Mouse (Mus musculus) stomach, embryonic 14.5 days (tissue): ENCODE data around the gene Cd55. TPM values are rescaled to one million over a fixed set of nuclear protein-coding genes. Genes with fewer than 3 reads are reported as not detected.

Source experiments
- ATAC-seq: fragments of 200-750 bp; cut with Nextera tagmentation; 2 replicates; pipeline ENCODE4 v1.8.0; 2017; ENCODE audit warnings: low read depth, moderate TSS enrichment; ENCODE audit not compliant: insufficient number of reproducible peaks, insufficient read depth, low FRiP score
- H3K27ac ChIP-seq: fragments of 300-500 bp; sonication (generic); 2 replicates; pipeline ENCODE4 v1.5.1; 2014; ENCODE audit warnings: mild to moderate bottlenecking, low read length, moderate library complexity, mixed read lengths
- H3K27me3 ChIP-seq: fragments of 300-500 bp; sonication (generic); 2 replicates; pipeline ENCODE4 v1.6.1; 2014; ENCODE audit warnings: low read length, control low read depth, mixed read lengths; ENCODE audit not compliant: control insufficient read depth, insufficient read depth
- H3K36me3 ChIP-seq: fragments of 300-500 bp; sonication (generic); 2 replicates; pipeline ENCODE4 v1.6.1; 2014; ENCODE audit warnings: mild to moderate bottlenecking, control low read depth, low read length, moderate library complexity, mixed read lengths; ENCODE audit not compliant: control insufficient read depth, insufficient read depth
- H3K4me1 ChIP-seq: fragments of 300-500 bp; sonication (generic); 2 replicates; pipeline ENCODE4 v1.6.1; 2014; ENCODE audit warnings: low read length, control low read depth, mixed read lengths; ENCODE audit not compliant: control insufficient read depth, insufficient read depth
- H3K4me2 ChIP-seq: fragments of 300-500 bp; sonication (generic); replicated peaks from 2 replicates; pipeline ENCODE4 v1.6.1; 2014; ENCODE audit warnings: low read depth, low read length, control low read depth
- H3K4me3 ChIP-seq: fragments of 300-500 bp; sonication (generic); 2 replicates; pipeline ENCODE4 v1.5.1; 2014; ENCODE audit warnings: low read depth, low read length, control low read depth
- H3K9ac ChIP-seq: fragments of 300-500 bp; sonication (generic); replicated peaks from 2 replicates; pipeline ENCODE4 v1.6.1; 2014; ENCODE audit warnings: low read depth, mild to moderate bottlenecking, control low read depth, low read length, moderate library complexity, mixed read lengths
- H3K9me3 ChIP-seq: fragments of 300-500 bp; sonication (generic); 2 replicates; pipeline ENCODE4 v1.6.1; 2016; ENCODE audit warnings: low read depth, low read length, control low read depth; ENCODE audit not compliant: control insufficient read depth
- WGBS: fragments of 180-500 bp; shearing (Covaris S2); extraction: QIAGEN DNeasy Blood & Tissue Kit; methylation state at CpG from one replicate; pipeline ENCODE4 v1.1.7; 2014; 5-methylcytosine and 5-hydroxymethylcytosine counted together
- polyA plus RNA-seq: library from polyadenylated mRNA; unstranded; fragments of >200 nt; fragmentation: Nextera tagmentation; extraction: Ambion mirVana; gene quantifications from 2 replicates; pipeline ENCODE4 v1.2.1, GENCODE M21; 2014

Gene Cd55
- polyA plus RNA-seq, 1 experiment from 2014 or later = 57.5 TPM

DNA sequence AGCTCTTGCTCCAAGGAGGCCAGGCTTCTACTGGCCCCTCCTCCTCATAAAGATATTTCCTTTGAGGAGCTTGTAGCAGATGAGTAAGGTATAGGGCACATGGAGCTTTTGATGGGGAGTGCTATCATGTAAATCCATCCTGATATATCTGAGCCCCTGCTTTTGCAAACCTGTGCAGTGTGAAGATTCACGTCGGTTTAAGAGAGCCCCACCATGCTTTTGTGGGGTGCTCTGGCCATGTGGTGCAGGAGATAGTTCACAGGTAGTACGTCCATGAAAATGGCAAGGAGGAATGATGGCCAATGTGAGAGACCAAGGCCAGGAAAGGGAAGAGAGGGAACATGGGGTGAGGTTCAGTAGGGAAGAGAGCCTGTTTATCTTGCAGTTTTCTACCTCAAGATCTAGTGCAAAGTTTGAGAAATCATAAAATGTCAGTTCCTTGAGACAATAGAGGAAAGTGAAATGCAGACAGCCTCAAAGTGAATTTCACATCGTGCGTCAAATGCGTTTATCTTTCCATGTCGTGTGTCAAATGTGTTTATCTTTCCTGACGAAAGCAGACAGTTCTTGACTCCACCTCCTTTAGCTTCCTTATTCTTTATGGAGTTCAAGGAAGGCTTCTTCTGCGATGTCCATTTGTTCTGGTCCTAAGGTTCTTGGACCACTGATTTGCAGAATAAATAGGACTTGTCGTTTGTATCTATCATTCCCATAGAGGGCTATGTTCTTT is 24.4 kb upstream of the Cd55 start:
- WGBS = 42% methylated on average over 10 of the region's 10 CpGs
- no peak for ATAC-seq
- no peaks in the 10 kb centered on the region for H3K9me3 ChIP-seq
- no peak overlapping the region for H3K27ac ChIP-seq
- H3K36me3 ChIP-seq = no peaks in the 10 kb centered on the region
- H3K27me3 ChIP-seq = no peaks in the 10 kb centered on the region
- peaks cover 9% of the 10 kb centered on the region; the same call in 1 of the 2 replicates for H3K4me1 ChIP-seq
- no peak overlapping the region for H3K4me2 ChIP-seq
- no peak overlapping the region for H3K9ac ChIP-seq
- no peak overlapping the region for H3K4me3 ChIP-seq

DNA sequence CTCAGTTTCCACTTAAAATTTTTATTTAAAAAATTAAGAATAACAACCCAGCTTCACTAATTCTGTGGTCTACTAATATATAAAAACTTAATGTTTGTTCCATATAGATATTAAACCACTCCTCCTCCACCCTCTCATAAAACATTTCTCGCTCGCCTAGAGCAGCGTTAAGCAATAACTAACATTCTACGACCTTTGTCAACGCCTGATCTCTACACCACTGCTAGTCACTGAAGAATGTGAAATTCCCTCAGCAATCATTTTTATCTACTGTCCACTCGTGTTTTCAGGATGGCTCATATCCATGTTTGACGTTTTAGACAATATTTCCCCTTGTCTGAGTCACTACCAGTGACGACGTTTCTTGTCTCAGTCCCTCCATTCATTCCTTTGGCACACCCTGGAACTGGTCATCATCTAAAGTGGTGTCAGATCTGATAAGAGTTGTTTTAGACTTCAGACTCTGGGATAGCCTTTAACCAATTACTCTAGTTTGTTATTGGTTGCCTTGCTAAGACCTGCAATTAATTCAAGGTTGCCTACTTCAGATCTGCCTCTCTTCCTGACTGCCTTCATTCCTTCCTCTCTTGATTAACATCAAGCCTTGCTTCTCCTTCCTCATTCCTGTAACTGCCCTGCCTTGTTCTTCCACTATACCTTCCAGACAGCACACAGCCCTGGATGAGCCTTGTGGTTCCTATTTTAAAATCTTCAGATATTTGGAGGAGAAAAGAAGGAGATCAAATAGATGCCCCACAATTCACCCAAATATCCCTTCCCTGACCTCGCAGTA is 23.5 kb upstream of the Cd55 start:
- no peak overlapping the region for H3K4me3 ChIP-seq
- no peak for ATAC-seq
- H3K4me2 ChIP-seq = no peak overlapping the region
- no peak overlapping the region for H3K27ac ChIP-seq
- no peaks in the 10 kb centered on the region for H3K9me3 ChIP-seq
- peaks cover 9% of the 10 kb centered on the region; the same call in 1 of the 2 replicates for H3K4me1 ChIP-seq
- H3K27me3 ChIP-seq = no peaks in the 10 kb centered on the region
- H3K9ac ChIP-seq = no peak overlapping the region
- H3K36me3 ChIP-seq = no peaks in the 10 kb centered on the region
- 59% methylated on average over 10 of the region's 10 CpGs for WGBS

DNA sequence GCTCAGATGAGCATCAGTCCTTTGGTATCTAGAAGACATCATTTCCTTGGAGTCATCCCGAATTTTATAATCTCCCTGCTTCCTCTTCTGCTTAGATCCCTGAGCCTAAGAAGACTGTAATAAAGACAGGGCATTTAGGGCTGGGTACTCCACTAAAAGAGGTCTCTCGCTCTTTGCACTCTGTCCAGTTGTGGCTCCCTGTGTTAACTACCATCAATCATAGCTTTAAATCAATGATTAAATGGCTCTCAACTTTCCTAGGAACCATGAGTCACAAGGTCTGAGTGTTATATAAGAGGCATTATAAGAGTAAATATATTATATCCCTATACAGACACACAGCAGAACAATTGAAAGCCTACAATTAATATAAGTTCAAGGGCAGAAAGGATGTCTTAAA is 22.8 kb upstream of the Cd55 start:
- H3K4me1 ChIP-seq = peaks cover 9% of the 10 kb centered on the region; the same call in 1 of the 2 replicates
- no peak for ATAC-seq
- H3K36me3 ChIP-seq = no peaks in the 10 kb centered on the region
- H3K9me3 ChIP-seq = no peaks in the 10 kb centered on the region
- H3K27me3 ChIP-seq = no peaks in the 10 kb centered on the region
- no peak overlapping the region for H3K4me2 ChIP-seq
- WGBS = 53% methylated on average over 2 of the region's 2 CpGs
- no peak overlapping the region for H3K9ac ChIP-seq
- no peak overlapping the region for H3K4me3 ChIP-seq
- H3K27ac ChIP-seq = no peak overlapping the region

DNA sequence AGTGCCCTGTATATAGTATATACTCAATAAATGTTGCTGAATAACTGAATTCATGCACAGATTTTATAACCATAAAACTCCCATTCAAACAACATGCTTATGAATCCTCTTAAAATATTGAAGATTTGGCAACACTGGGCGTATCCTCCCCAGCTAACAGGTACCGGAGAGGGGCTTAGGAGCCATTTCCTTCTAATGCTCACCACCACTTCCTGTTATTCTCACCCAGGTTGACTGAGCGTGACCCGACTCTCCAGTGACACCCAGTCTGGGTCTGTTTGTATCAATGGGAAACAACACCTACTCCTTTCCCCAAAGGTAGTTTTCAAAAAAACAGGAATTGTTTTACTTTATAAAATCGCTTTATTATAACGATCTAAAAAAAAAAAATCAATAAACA is 12.4 kb upstream of the Cd55 start:
- Histone ChIP-seq H3K36me3 (no peaks in the 10 kb centered on the region), H3K9ac (no peak overlapping the region), H3K27me3 (no peaks in the 10 kb centered on the region), H3K9me3 (no peaks in the 10 kb centered on the region), H3K4me1 (no peaks in the 10 kb centered on the region), H3K27ac (no peak overlapping the region), H3K4me2 (no peak overlapping the region), H3K4me3 (no peak overlapping the region)
- WGBS = 86% methylated on average over 6 of the region's 6 CpGs
- no peak for ATAC-seq

DNA sequence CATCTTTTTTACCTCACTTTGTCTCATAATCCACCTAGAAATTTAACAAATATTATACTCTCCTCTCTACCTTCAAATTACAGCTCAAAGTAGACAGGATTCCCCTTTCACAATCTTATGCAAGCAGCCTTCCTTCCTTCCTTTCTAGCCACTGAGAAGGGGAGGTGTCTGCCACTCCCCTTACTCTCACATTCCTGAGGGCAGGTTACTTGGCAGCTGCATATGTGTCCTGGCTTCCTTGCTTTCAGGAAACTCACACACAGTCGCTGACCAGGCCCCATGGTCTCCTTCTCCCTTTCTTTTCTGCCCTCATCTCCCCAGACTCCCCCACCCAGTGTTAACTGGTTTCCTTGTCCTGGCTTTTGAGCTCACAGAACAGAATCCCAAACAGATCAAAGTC is 11.7 kb upstream of the Cd55 start:
- no peak overlapping the region for H3K27ac ChIP-seq
- 24% methylated on average over 1 of the region's 1 CpGs for WGBS
- H3K4me2 ChIP-seq = no peak overlapping the region
- no peak for ATAC-seq
- no peaks in the 10 kb centered on the region for H3K36me3 ChIP-seq
- no peak overlapping the region for H3K4me3 ChIP-seq
- H3K9me3 ChIP-seq = no peaks in the 10 kb centered on the region
- no peak overlapping the region for H3K9ac ChIP-seq
- no peaks in the 10 kb centered on the region for H3K27me3 ChIP-seq
- no peaks in the 10 kb centered on the region for H3K4me1 ChIP-seq

DNA sequence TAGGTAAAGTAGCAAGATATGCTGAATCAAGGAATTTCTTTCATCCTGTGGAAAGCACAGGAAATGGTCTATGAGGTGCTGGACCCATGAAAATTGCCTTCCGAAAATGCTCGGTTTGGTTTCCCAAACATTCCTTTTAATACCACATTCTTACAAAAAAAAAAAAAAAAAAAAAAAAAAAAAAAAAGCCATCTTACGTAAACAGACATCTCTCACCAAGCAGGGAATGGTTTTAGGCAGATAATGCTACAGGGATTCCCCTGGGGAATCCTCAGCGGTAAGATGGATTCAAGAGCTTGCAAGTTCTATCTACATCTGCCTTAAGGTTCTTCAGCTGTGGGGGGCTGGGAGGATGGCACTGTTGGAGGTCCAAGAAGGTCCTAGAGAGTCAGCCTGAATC is 7.5 kb upstream of the Cd55 start:
- Histone ChIP-seq H3K36me3 (no peaks in the 10 kb centered on the region), H3K4me2 (no peak overlapping the region), H3K4me1 (peaks cover 10% of the 10 kb centered on the region; the same call in 1 of the 2 replicates), H3K9me3 (no peaks in the 10 kb centered on the region), H3K9ac (no peak overlapping the region), H3K27me3 (no peaks in the 10 kb centered on the region), H3K27ac (no peak overlapping the region), H3K4me3 (no peak overlapping the region)
- no peak for ATAC-seq
- 82% methylated on average over 4 of the region's 4 CpGs for WGBS

DNA sequence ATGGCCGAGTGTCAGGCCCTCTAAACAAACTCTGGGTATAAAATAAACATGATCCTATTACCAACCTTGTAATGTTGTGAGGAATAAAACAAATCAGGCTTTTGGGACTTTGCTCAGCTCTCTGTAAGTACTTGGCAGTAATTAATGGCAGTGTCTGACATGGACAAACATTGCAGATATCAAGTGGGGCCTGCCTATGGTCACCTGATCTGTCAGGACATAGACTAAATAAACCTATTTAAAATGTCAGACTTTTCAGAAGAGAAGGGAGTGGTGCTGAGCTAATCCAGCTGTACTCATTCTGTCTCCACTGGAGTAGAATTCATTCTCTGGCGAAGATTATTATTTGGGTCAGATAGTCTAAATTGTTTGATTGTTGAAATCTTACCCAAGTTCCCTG is 4.9 kb upstream of the Cd55 start:
- no peaks in the 10 kb centered on the region for H3K27me3 ChIP-seq
- H3K36me3 ChIP-seq = no peaks in the 10 kb centered on the region
- H3K4me2 ChIP-seq = no peak overlapping the region
- H3K9me3 ChIP-seq = no peaks in the 10 kb centered on the region
- no peak overlapping the region for H3K4me3 ChIP-seq
- ATAC-seq = peak; percentile 81
- no peak overlapping the region for H3K9ac ChIP-seq
- WGBS = 9% methylated on average over 2 of the region's 2 CpGs
- peak overlapping the region; percentile 61; the same call in 1 of the 2 replicates for H3K27ac ChIP-seq
- H3K4me1 ChIP-seq = peaks cover 12% of the 10 kb centered on the region; the same call in 1 of the 2 replicates

DNA sequence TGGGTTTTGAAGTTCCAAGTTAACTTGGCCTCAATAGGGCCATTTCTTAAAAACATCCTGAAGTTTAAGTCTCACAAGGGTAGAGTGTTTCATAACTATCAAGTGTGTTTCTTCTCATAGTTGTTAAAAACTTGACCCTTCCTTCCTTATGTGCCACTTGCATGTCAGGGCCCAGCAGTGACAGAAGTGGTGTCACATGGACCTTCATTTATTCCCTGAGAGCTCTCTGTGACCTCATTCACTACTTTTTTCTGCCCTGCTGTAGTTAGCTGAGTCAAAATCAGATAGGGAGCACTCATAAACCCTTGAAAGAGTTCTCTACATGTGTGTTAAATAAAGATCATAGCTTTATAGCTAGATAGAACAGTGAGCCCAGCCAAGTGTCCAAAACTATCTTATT is 1.6 kb upstream of the Cd55 start:
- no peaks in the 10 kb centered on the region for H3K9me3 ChIP-seq
- no peaks in the 10 kb centered on the region for H3K27me3 ChIP-seq
- no peak overlapping the region for H3K4me3 ChIP-seq
- H3K27ac ChIP-seq = no peak overlapping the region
- H3K4me2 ChIP-seq = no peak overlapping the region
- no peak overlapping the region for H3K9ac ChIP-seq
- H3K36me3 ChIP-seq = no peaks in the 10 kb centered on the region
- H3K4me1 ChIP-seq = peaks cover 12% of the 10 kb centered on the region; the same call in 1 of the 2 replicates
- ATAC-seq = no peak
